Mouse (Mus musculus): ENCODE results near the gene Lgals3bp. TPM values are rescaled to one million over a fixed set of nuclear protein-coding genes. Genes with fewer than 3 reads are reported as not detected.
A peak's percentile ranks its signal among the peaks of the same experiment; 100 is the strongest.

The Lgals3bp gene
- polyA plus RNA-seq, 1 experiment from 2014 or later: 8.1 TPM

- Histone ChIP-seq H3K9ac (ENCODE audit: low read depth, low read length) (no peak overlapping the region), H3K4me3 (ENCODE audit: low read length) (no peak overlapping the region), H3K9me3 (ENCODE audit: control insufficient read depth, low read length) (no peaks in the 10 kb centered on the region), H3K27ac (ENCODE audit: low read depth, low read length) (no peak overlapping the region), H3K4me2 (ENCODE audit: low read length) (no peak overlapping the region), H3K36me3 (ENCODE audit: control insufficient read depth, insufficient read depth, low read length) (no peaks in the 10 kb centered on the region), H3K27me3 (replicated peaks; ENCODE audit: control insufficient read depth, insufficient read depth, low read length) (no peaks in the 10 kb centered on the region), H3K4me1 (ENCODE audit: control insufficient read depth, insufficient read depth, low read depth, low read length) (peaks cover 29% of the 10 kb centered on the region)
- no peak for ATAC-seq
- 88% methylated on average over 5 of the region's 5 CpGs for WGBS
These were observed 52.4 kb downstream of the Lgals3bp start for GRCm38 (mm10) chr11:118349494-118349893.

- Histone ChIP-seq H3K36me3 (ENCODE audit: control insufficient read depth, insufficient read depth, low read length) (no peaks in the 10 kb centered on the region), H3K9ac (ENCODE audit: low read depth, low read length) (no peak overlapping the region), H3K4me1 (ENCODE audit: control insufficient read depth, insufficient read depth, low read depth, low read length) (peaks cover 25% of the 10 kb centered on the region), H3K9me3 (ENCODE audit: control insufficient read depth, low read length) (no peaks in the 10 kb centered on the region), H3K27me3 (replicated peaks; ENCODE audit: control insufficient read depth, insufficient read depth, low read length) (no peaks in the 10 kb centered on the region), H3K27ac (ENCODE audit: low read depth, low read length) (no peak overlapping the region), H3K4me2 (ENCODE audit: low read length) (no peak overlapping the region), H3K4me3 (ENCODE audit: low read length) (no peak overlapping the region)
- no peak for ATAC-seq
- WGBS: 76% methylated on average over 5 of the region's 5 CpGs
These were observed 53.0 kb downstream of the Lgals3bp start for GRCm38 (mm10) chr11:118348877-118349276.

GRCm38 (mm10) chr11:118348419-118348818, 53.5 kb downstream of the Lgals3bp start:
- Histone ChIP-seq H3K4me1 (ENCODE audit: control insufficient read depth, insufficient read depth, low read depth, low read length) (peaks cover 21% of the 10 kb centered on the region), H3K4me2 (ENCODE audit: low read length) (no peak overlapping the region), H3K36me3 (ENCODE audit: control insufficient read depth, insufficient read depth, low read length) (no peaks in the 10 kb centered on the region), H3K4me3 (ENCODE audit: low read length) (no peak overlapping the region), H3K27me3 (replicated peaks; ENCODE audit: control insufficient read depth, insufficient read depth, low read length) (no peaks in the 10 kb centered on the region), H3K27ac (ENCODE audit: low read depth, low read length) (no peak overlapping the region), H3K9me3 (ENCODE audit: control insufficient read depth, low read length) (no peaks in the 10 kb centered on the region), H3K9ac (ENCODE audit: low read depth, low read length) (no peak overlapping the region)
- no peak for ATAC-seq
- 76% methylated on average over 3 of the region's 3 CpGs for WGBS

- ATAC-seq: no peak
- Histone ChIP-seq H3K27me3 (replicated peaks; ENCODE audit: control insufficient read depth, insufficient read depth, low read length) (no peaks in the 10 kb centered on the region), H3K36me3 (ENCODE audit: control insufficient read depth, insufficient read depth, low read length) (no peaks in the 10 kb centered on the region), H3K9me3 (ENCODE audit: control insufficient read depth, low read length) (no peaks in the 10 kb centered on the region), H3K4me3 (ENCODE audit: low read length) (no peak overlapping the region), H3K4me2 (ENCODE audit: low read length) (no peak overlapping the region), H3K4me1 (ENCODE audit: control insufficient read depth, insufficient read depth, low read depth, low read length) (peaks cover 21% of the 10 kb centered on the region), H3K9ac (ENCODE audit: low read depth, low read length) (no peak overlapping the region), H3K27ac (ENCODE audit: low read depth, low read length) (no peak overlapping the region)
- WGBS: 90% methylated on average over 12 of the region's 12 CpGs
These were observed 54.0 kb downstream of the Lgals3bp start for GRCm38 (mm10) chr11:118347911-118348310.

GRCm38 (mm10) chr11:118347391-118347790, 54.5 kb downstream of the Lgals3bp start:
- H3K4me3 ChIP-seq (ENCODE audit: low read length): no peak overlapping the region
- no peak for ATAC-seq
- H3K27me3 ChIP-seq (replicated peaks; ENCODE audit: control insufficient read depth, insufficient read depth, low read length): no peaks in the 10 kb centered on the region
- WGBS: 96% methylated on average over 2 of the region's 2 CpGs
- no peak overlapping the region for H3K4me2 ChIP-seq (ENCODE audit: low read length)
- peaks cover 21% of the 10 kb centered on the region for H3K4me1 ChIP-seq (ENCODE audit: control insufficient read depth, insufficient read depth, low read depth, low read length)
- no peaks in the 10 kb centered on the region for H3K9me3 ChIP-seq (ENCODE audit: control insufficient read depth, low read length)
- H3K27ac ChIP-seq (ENCODE audit: low read depth, low read length): no peak overlapping the region
- H3K36me3 ChIP-seq (ENCODE audit: control insufficient read depth, insufficient read depth, low read length): no peaks in the 10 kb centered on the region
- H3K9ac ChIP-seq (ENCODE audit: low read depth, low read length): no peak overlapping the region

- Histone ChIP-seq H3K9me3 (ENCODE audit: control insufficient read depth, low read length) (no peaks in the 10 kb centered on the region), H3K4me3 (ENCODE audit: low read length) (no peak overlapping the region), H3K9ac (ENCODE audit: low read depth, low read length) (no peak overlapping the region), H3K27ac (ENCODE audit: low read depth, low read length) (no peak overlapping the region), H3K27me3 (replicated peaks; ENCODE audit: control insufficient read depth, insufficient read depth, low read length) (no peaks in the 10 kb centered on the region), H3K4me2 (ENCODE audit: low read length) (no peak overlapping the region), H3K4me1 (ENCODE audit: control insufficient read depth, insufficient read depth, low read depth, low read length) (peaks cover 29% of the 10 kb centered on the region), H3K36me3 (ENCODE audit: control insufficient read depth, insufficient read depth, low read length) (no peaks in the 10 kb centered on the region)
- 73% methylated on average over 8 of the region's 8 CpGs for WGBS
- ATAC-seq: no peak
These were observed 55.3 kb downstream of the Lgals3bp start for GRCm38 (mm10) chr11:118346395-118347096.

GRCm38 (mm10) chr11:118345693-118346092, 56.2 kb downstream of the Lgals3bp start:
- no peaks in the 10 kb centered on the region for H3K27me3 ChIP-seq (replicated peaks; ENCODE audit: control insufficient read depth, insufficient read depth, low read length)
- no peak overlapping the region for H3K4me2 ChIP-seq (ENCODE audit: low read length)
- H3K36me3 ChIP-seq (ENCODE audit: control insufficient read depth, insufficient read depth, low read length): no peaks in the 10 kb centered on the region
- peak; percentile 43; the same call in 1 of the 2 replicates for ATAC-seq
- H3K4me3 ChIP-seq (ENCODE audit: low read length): no peak overlapping the region
- no peak overlapping the region for H3K9ac ChIP-seq (ENCODE audit: low read depth, low read length)
- no peaks in the 10 kb centered on the region for H3K9me3 ChIP-seq (ENCODE audit: control insufficient read depth, low read length)
- 50% methylated on average over 4 of the region's 4 CpGs for WGBS
- H3K27ac ChIP-seq (ENCODE audit: low read depth, low read length): no peak overlapping the region
- peaks cover 30% of the 10 kb centered on the region for H3K4me1 ChIP-seq (ENCODE audit: control insufficient read depth, insufficient read depth, low read depth, low read length)

- no peaks in the 10 kb centered on the region for H3K36me3 ChIP-seq (ENCODE audit: control insufficient read depth, insufficient read depth, low read length)
- H3K4me1 ChIP-seq (ENCODE audit: control insufficient read depth, insufficient read depth, low read depth, low read length): peaks cover 30% of the 10 kb centered on the region
These were observed 58.3 kb downstream of the Lgals3bp start for GRCm38 (mm10) chr11:118343629-118344028.

More at GRCm38 (mm10) chr11:118343629-118344028, 58.3 kb downstream of the Lgals3bp start:
- no peak overlapping the region for H3K4me3 ChIP-seq (ENCODE audit: low read length)
- H3K27ac ChIP-seq (ENCODE audit: low read depth, low read length): no peak overlapping the region
- H3K9me3 ChIP-seq (ENCODE audit: control insufficient read depth, low read length): no peaks in the 10 kb centered on the region
- WGBS: 73% methylated on average over 2 of the region's 2 CpGs
- no peak for ATAC-seq
- H3K9ac ChIP-seq (ENCODE audit: low read depth, low read length): no peak overlapping the region
- H3K27me3 ChIP-seq (replicated peaks; ENCODE audit: control insufficient read depth, insufficient read depth, low read length): no peaks in the 10 kb centered on the region
- no peak overlapping the region for H3K4me2 ChIP-seq (ENCODE audit: low read length)
